Mouse (Mus musculus) heart, adult 8-10 months (tissue): ENCODE results near the gene A930033H14Rik. TPM values are rescaled to one million over a fixed set of nuclear protein-coding genes. Genes with fewer than 3 reads are reported as not detected.

Experiments used
- DNase-seq: peaks from one replicate; pipeline ENCODE4 v3.0.0; 2022; ENCODE audit warnings: low spot score
- total RNA-seq, 4 experiments: library from RNA; stranded (reverse); gene quantifications; 2 replicates each; pipeline ENCODE4 v1.2.4; 2022

Gene A930033H14Rik
- total RNA-seq, 4 experiments from 2014 or later = 0.75 to 1.7 (median 1.1) TPM

DNA sequence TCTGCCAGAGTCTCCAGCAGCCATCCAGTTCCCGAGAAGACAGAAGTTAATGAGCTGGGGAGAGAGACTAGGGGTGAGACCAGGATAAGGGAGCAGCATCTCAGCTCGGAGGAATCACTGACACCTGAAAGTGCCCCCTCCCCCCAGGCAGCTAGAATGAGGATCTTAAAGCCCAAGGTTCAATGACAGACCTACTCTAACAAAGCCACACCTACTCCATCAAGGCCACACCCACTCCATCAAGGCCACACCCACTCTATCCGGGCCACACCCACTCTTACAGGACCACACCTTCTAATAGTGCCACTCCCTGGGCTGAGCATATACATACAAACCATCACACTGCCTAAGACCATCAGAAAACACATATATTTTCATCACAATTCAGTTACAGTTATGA, 24.3 kb upstream of the A930033H14Rik start:
- no peak for DNase-seq

- DNase-seq = no peak
Observed at GRCm38 (mm10) chr10:69225951-69226350, 13.1 kb upstream of the A930033H14Rik start.

DNA sequence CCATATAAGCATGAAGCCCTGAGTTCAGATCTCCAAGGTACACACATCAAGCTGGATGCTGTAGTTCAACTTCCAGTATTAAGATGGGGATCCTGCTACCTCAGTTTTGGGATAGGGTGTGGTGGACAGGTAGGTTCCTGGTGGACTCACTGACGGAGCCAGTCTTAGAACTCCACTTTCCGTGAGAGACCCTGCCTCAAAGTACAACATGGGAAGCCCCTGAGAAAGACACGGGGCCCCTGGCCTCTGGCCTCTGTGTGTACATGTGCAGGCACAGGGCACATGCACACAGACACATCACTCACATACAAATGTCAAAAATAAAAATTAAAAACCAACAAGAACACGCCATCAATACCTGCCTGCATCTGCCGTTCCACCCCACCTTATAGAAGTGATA, 12.6 kb upstream of the A930033H14Rik start:
- DNase-seq = no peak

DNA sequence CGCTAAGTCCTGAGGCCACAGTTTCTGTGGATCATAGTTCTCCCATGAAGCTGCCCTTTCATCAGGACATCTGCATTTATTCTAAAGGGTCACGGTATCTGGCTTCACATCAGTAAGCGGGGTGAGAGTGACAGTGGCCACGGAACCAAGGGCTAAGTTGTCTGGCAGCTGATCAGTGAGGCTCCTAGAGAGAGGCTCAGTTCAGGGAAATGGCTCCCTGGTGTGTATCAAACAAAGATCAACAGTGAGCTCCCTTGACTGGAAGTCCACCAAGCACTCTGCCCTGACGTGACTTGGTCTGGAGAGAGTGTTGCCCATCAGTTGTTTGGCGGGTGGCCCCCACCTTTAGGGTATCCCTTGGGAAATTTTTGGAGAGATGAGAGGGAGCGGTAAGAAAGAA, 11.4 kb upstream of the A930033H14Rik start:
- DNase-seq = no peak

GRCm38 (mm10) chr10:69223232-69223631, 10.3 kb upstream of the A930033H14Rik start:
- no peak for DNase-seq

DNA sequence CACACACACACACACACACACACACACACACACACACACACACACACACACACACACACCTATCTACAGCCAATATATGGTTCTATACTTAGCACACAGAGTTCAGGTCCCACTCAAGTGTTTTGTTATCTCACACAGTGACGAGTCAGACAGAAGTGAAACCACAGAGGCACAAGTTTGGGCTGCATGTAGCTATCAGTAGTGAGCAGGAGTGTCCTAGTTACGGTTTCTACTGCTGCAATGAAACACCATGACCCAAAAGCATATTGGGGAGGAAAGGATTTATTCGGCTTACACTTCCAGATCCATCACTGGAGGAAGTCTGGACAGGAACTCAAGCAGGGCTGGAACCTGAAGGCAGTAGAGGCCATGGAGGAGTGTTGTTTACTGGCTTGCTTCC, 9.1 kb upstream of the A930033H14Rik start:
- DNase-seq = no peak

DNA sequence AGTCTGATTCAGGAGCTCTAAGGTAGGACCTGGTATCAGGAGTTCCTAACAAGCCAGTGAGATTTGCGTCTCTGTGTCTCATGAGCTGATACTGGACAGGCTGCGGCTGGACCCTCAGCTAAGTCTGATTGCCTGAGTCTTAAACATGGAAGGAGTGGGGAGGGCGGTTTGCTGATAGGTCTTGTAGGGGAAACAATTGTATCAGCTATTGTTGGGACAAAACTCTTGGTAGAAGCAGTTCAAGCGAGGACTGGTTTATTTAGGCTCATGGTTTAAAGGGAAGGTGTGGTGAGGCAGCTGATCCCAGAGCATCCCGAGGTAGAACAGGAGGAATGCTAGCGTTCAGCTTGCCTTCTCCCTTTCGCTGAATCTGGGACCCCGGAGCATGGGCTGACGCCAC, 8.2 kb upstream of the A930033H14Rik start:
- DNase-seq = no peak

GRCm38 (mm10) chr10:69220296-69220695, 7.4 kb upstream of the A930033H14Rik start:
- DNase-seq = peak; percentile 75

DNA sequence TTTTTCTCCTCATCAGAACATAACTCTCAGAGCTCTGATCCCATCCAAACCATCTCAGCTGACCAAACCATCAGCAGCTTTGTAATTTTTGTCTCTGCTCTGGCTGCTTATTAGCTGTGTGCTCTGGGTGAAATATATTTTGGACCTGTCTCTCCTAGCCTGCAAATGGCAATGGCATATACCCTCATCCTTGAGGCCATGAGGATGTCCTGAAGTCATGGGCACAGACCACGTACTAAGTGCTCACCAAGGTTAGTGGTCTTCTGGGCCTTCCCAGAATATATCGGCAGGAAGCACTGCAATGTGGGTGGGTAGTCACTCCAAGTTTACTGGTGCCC, 6.4 kb upstream of the A930033H14Rik start:
- DNase-seq = no peak

GRCm38 (mm10) chr10:69218458-69219288, 5.8 kb upstream of the A930033H14Rik start:
- peak; percentile 89 for DNase-seq

- DNase-seq = no peak
Observed at GRCm38 (mm10) chr10:69217127-69217690, 4.3 kb upstream of the A930033H14Rik start.

DNA sequence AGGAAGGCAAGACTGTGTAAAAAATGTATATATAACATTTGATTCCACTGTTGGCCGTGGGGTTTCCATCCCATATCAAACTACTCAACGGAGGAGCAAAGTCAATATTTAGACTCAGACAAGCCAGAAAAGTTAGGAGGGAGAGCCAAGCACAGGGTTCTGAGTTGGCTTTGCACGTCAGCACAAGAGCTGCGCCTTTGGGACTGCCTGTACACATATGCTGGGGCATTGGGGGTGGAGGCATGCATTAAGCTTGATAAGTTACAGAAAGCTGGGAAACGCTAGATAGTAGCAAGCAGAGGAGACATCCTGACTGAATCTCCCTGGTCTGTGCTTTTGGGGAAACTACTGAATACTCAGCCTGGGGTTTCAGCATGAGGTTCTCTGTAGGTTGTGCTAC, 1.1 kb upstream of the A930033H14Rik start:
- no peak for DNase-seq

- DNase-seq = no peak
Observed at GRCm38 (mm10) chr10:69213451-69213877, 566 bp upstream of the A930033H14Rik start.

- no peak for DNase-seq
Observed at GRCm38 (mm10) chr10:69211976-69212375, 922 bp downstream of the A930033H14Rik start.

- DNase-seq = peak; percentile 77
Observed at GRCm38 (mm10) chr10:69211560-69211959, 1.3 kb downstream of the A930033H14Rik start.

GRCm38 (mm10) chr10:69210659-69211058, 2.2 kb downstream of the A930033H14Rik start:
- DNase-seq = no peak

DNA sequence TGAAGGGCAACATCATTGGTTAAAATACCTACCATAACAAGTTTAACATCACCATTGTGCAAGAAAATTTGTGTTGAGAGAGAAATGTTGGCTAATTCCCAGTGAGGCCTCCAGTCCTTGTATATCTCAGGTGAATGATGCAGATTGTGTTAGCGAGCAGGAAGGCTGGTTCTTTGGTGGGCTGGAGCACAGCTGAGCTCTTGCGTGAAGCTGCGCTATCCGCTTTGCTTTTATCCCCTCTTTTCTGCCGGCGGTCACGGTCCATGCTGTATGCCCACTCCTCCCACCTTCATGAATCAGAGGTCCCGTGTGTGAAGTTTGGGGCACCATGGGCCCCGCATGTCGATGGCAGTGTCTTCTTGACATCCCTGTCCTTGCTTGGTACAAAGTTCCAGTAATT, 2.9 kb downstream of the A930033H14Rik start:
- DNase-seq = no peak

- DNase-seq = no peak
Observed at GRCm38 (mm10) chr10:69208705-69209104, 4.2 kb downstream of the A930033H14Rik start.

- DNase-seq = no peak
Observed at GRCm38 (mm10) chr10:69207981-69208630, 4.8 kb downstream of the A930033H14Rik start.

- DNase-seq = no peak
Observed at GRCm38 (mm10) chr10:69207481-69207880, 5.4 kb downstream of the A930033H14Rik start.

GRCm38 (mm10) chr10:69206081-69206480, 6.8 kb downstream of the A930033H14Rik start:
- no peak for DNase-seq

- DNase-seq = no peak
Observed at GRCm38 (mm10) chr10:69204677-69205400, 8.1 kb downstream of the A930033H14Rik start.
